Mouse (Mus musculus) midbrain, embryonic 10.5 days (tissue): ENCODE measurements around the gene Plcl1. TPM values are rescaled to one million over a fixed set of nuclear protein-coding genes. Genes with fewer than 3 reads are reported as not detected.

ENCODE experiments used
- DNase-seq: peaks from one replicate; pipeline ENCODE4 v3.0.0-alpha.2; 2017; ENCODE audit warnings: low spot score
- H3K27ac ChIP-seq: fragments of 300-500 bp; sonication (generic); replicated peaks from 2 replicates; pipeline ENCODE4 v1.5.1; 2016; ENCODE audit warnings: mild to moderate bottlenecking
- H3K27me3 ChIP-seq: fragments of 300-500 bp; sonication (generic); 2 replicates; pipeline ENCODE4 v1.6.1; 2016; ENCODE audit warnings: low read depth, mild to moderate bottlenecking; ENCODE audit not compliant: poor library complexity, severe bottlenecking
- H3K36me3 ChIP-seq: fragments of 300-500 bp; sonication (generic); 2 replicates; pipeline ENCODE4 v1.6.1; 2016; ENCODE audit warnings: mild to moderate bottlenecking, moderate library complexity
- H3K4me1 ChIP-seq: fragments of 300-500 bp; sonication (generic); 2 replicates; pipeline ENCODE4 v1.6.1; 2016
- H3K4me3 ChIP-seq: fragments of 300-500 bp; sonication (generic); 2 replicates; pipeline ENCODE4 v1.5.1; 2016; ENCODE audit warnings: mild to moderate bottlenecking, moderate library complexity
- H3K9me3 ChIP-seq: fragments of 300-500 bp; sonication (generic); replicated peaks from 2 replicates; pipeline ENCODE4 v1.6.1; 2016; ENCODE audit warnings: mild to moderate bottlenecking
- WGBS: fragments of 180-500 bp; shearing (Covaris S2); methylation state at CpG from one replicate; pipeline ENCODE4 v1.1.7; 2016; 5-methylcytosine and 5-hydroxymethylcytosine counted together
- polyA plus RNA-seq: library from polyadenylated mRNA; unstranded; fragments of >200 nt; fragmentation: Nextera tagmentation; extraction: Ambion mirVana; gene quantifications from 2 replicates; pipeline ENCODE4 v1.2.1, GENCODE M21; 2016

Gene Plcl1
- polyA plus RNA-seq, 1 experiment from 2014 or later = 1.0 TPM

DNA sequence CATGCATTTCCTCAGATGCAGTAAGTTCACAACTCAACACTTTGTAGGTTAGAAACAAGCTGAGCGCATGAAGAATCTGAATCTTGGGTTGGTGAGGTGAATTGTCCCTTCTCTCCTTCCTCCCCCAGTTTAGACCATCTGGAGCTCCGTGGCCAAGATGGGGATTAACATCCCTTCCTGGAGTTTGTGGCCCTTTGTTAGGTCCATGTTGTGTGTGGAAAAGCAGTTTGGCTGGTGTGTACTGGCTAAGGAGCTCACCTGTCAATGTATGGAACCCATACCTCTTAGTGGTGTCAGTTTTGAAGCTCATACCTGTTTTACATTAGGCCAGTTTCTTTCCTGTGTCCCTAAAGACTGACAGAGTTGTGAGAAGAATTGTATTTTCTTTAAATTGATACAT is 5.4 kb downstream of the Plcl1 start:
- H3K4me3 ChIP-seq = no peak overlapping the region
- DNase-seq = no peak
- H3K36me3 ChIP-seq = no peaks in the 10 kb centered on the region
- no peak overlapping the region for H3K27ac ChIP-seq
- H3K27me3 ChIP-seq = peaks cover 30% of the 10 kb centered on the region
- H3K9me3 ChIP-seq = no peaks in the 10 kb centered on the region
- 86% methylated on average over 2 of the region's 2 CpGs for WGBS
- H3K4me1 ChIP-seq = peaks cover 9% of the 10 kb centered on the region

DNA sequence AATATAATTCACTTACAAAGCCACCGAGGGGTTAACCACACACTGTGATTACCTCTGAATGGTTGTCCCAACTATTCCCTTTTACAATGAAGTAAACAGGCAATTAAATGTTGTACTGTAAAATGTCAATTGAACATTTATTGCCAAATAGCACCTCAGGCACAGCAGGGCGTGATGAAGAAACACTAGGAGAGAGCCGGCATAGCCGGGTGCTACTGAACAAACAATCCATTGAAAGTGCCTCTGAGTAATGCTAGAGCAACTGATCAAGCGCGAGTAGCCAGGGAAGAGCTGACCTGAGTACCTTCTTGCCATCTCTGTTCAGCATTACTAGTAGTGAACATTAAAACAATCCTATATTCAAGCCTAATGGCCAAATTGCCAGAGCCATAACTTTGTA is 6.8 kb downstream of the Plcl1 start:
- 80% methylated on average over 6 of the region's 6 CpGs for WGBS
- H3K4me1 ChIP-seq = no peaks in the 10 kb centered on the region
- no peak for DNase-seq
- H3K9me3 ChIP-seq = no peaks in the 10 kb centered on the region
- no peak overlapping the region for H3K27ac ChIP-seq
- H3K27me3 ChIP-seq = peaks cover 16% of the 10 kb centered on the region
- H3K4me3 ChIP-seq = no peak overlapping the region
- H3K36me3 ChIP-seq = no peaks in the 10 kb centered on the region

DNA sequence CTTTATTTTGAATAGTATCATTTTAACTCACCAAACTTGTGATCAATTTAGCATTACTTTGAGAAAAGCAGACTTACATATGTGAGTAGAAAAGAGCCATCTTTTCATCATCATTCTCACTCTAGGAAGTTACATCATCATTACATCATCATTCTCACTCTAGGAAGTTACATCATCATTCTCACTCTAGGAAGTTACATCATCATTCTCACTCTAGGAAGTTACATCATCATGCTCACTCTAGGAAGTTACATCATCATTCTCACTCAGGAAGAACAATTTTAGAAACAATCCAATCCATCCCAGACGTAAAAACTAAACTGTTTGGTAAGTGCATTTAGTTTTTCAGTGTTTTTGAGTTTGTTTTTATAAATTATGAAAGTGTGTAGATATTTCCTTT is 7.8 kb downstream of the Plcl1 start:
- Histone ChIP-seq H3K4me1 (no peaks in the 10 kb centered on the region), H3K36me3 (no peaks in the 10 kb centered on the region), H3K27ac (no peak overlapping the region), H3K27me3 (peaks cover 6% of the 10 kb centered on the region), H3K9me3 (no peaks in the 10 kb centered on the region), H3K4me3 (no peak overlapping the region)
- DNase-seq = no peak
- WGBS = 84% methylated on average over 1 of the region's 1 CpGs

DNA sequence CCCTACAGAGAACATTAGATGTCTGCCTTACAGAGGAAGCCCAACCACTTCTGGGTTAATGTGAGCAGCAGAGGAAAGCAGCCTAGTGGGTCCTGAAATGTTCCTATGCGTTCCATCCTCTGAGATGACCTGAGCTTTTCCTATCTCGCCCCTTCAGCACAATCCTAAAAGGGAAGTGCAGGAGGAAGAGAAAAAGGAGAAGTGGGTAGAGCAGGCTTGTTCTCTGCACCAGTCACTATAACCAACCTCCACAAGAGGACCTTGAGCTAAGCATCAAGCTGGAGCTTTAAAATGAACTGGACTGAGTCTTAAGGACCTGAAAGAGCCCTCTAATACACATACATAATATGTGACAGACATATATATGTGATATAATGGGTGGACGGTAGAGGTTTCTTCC is 13.2 kb downstream of the Plcl1 start:
- H3K9me3 ChIP-seq = no peaks in the 10 kb centered on the region
- no peaks in the 10 kb centered on the region for H3K27me3 ChIP-seq
- no peaks in the 10 kb centered on the region for H3K4me1 ChIP-seq
- no peak overlapping the region for H3K27ac ChIP-seq
- WGBS = 86% methylated on average over 3 of the region's 3 CpGs
- H3K4me3 ChIP-seq = no peak overlapping the region
- no peaks in the 10 kb centered on the region for H3K36me3 ChIP-seq
- no peak for DNase-seq

DNA sequence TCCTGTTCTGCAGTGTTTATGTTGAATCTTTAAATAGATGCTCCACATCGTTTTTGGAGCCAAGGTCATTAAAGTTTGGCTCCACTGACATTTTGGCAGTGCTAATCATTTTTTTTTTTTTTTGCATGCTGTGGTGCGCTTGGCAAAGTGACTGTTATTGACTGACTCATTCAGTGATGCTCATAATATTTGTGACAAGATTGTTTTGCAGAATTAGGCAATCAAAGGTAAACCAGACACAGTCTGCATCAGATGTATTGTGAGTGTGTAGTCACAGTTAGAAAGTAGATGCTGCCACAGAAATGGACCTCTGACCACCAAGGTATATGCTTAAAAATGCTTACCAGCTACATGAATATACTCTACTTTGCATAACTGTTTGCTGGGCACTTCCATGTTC is 21.9 kb downstream of the Plcl1 start:
- DNase-seq = no peak
- no peak overlapping the region for H3K27ac ChIP-seq
- WGBS = 85% methylated on average over 2 of the region's 2 CpGs
- no peaks in the 10 kb centered on the region for H3K9me3 ChIP-seq
- H3K27me3 ChIP-seq = no peaks in the 10 kb centered on the region
- no peaks in the 10 kb centered on the region for H3K36me3 ChIP-seq
- no peaks in the 10 kb centered on the region for H3K4me1 ChIP-seq
- H3K4me3 ChIP-seq = no peak overlapping the region

DNA sequence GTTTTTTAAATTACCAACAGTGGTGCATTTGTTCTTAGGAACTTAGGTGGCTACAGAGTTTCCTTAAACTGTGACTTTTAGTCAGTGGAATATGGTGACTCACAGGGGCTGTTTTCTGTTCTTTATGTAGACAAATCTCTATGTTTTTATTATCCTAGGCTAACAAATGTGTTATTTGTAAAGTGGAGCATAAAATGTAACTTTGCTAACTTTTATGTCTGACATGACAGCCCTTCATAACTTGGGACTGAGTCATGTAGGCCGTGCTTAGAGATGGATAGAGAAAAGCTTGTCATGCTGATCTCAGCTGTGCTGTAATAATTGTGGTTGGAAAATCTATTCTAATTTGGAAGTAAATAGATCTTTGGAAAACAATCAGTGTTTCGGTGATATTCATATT is 23.3 kb downstream of the Plcl1 start:
- no peak overlapping the region for H3K4me3 ChIP-seq
- no peak for DNase-seq
- H3K27ac ChIP-seq = no peak overlapping the region
- WGBS = 92% methylated on average over 2 of the region's 2 CpGs
- H3K36me3 ChIP-seq = no peaks in the 10 kb centered on the region
- H3K27me3 ChIP-seq = no peaks in the 10 kb centered on the region
- H3K4me1 ChIP-seq = no peaks in the 10 kb centered on the region
- H3K9me3 ChIP-seq = no peaks in the 10 kb centered on the region

DNA sequence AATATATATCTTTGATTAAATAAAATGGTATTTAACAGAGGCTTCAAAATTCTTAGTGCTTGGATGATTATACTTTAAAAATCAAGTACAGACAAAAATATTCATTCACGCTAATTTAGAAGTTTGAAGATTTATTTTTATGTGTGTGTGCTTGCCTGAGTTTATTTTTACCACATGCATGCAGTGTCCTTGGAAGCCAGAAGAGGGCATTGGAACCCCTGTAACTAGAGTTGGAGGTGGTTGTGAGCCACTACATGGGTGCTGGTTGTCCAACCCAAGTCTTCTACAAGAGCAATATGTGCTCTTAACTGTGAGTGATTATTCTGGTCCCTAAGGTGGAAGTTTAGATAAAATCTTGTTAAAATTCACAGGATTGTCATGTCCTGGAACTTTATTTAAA is 24.0 kb downstream of the Plcl1 start:
- DNase-seq = no peak
- WGBS = 92% methylated on average over 1 of the region's 1 CpGs

DNA sequence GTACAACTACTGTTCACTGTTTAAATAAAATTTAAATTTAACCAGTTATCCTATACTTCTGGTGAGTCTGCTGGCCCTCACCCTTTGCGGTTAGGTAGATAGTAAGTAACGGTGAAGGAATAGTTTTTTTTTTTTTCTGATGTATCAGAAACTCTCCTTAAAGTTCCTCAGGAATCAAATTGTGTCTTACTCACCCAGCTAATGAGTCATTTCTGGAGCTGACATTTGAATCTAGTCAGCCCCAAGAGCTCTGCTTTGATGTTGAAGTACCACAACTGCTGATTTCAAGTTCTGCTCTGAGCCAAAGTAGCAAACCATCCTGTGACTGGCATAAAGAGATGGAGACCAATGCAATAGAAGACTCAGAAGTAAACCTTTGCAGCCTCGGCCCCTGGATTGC is 24.9 kb downstream of the Plcl1 start:
- 98% methylated on average over 3 of the region's 3 CpGs for WGBS
- no peaks in the 10 kb centered on the region for H3K36me3 ChIP-seq
- H3K4me3 ChIP-seq = no peak overlapping the region
- H3K27me3 ChIP-seq = no peaks in the 10 kb centered on the region
- H3K27ac ChIP-seq = no peak overlapping the region
- no peaks in the 10 kb centered on the region for H3K4me1 ChIP-seq
- DNase-seq = no peak
- H3K9me3 ChIP-seq = no peaks in the 10 kb centered on the region

More for the DNA sequence above, 24.0 kb downstream of the Plcl1 start:
- Histone ChIP-seq H3K4me1 (no peaks in the 10 kb centered on the region), H3K4me3 (no peak overlapping the region), H3K27me3 (no peaks in the 10 kb centered on the region), H3K27ac (no peak overlapping the region), H3K36me3 (no peaks in the 10 kb centered on the region), H3K9me3 (no peaks in the 10 kb centered on the region)

DNA sequence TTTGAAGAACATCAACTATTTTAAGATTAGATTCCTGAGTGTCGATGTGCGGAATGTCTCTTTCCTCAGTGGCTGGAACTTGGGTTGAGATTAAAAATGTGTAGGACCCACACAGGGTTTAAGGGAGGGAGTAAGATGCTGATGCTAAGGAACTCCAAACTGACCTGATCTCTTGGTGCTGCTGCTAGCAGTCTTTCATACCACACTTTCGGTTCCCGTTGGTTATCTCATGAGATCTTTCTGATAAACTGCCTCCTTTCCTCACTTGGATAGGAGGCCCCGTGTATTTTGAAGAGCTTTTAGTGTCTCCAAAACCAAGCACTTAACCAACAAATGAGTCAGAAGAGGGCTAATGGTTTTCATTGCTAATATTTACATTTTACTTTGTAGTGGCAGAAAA is 30.9 kb downstream of the Plcl1 start:
- WGBS = 86% methylated on average over 5 of the region's 5 CpGs

DNA sequence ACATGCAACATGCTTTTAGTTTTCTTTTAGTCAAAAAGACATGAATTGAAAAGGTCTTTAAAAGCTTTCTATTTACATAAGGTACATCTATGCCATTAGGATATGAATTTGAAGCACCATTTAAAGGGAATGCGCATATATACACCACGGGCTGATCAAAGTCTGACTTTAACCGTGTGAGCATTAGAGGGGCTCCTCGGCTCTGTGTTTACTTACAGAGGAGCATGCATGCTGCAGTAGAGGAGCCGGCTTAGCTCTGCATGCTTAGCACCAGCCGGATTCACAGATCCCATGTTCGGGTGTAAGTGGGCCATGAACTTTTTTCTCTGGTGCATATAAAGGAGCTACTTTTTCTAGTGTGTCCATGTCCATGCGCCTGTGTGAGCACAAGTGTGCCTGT is 31.4 kb downstream of the Plcl1 start:
- 86% methylated on average over 8 of the region's 8 CpGs for WGBS
- no peaks in the 10 kb centered on the region for H3K36me3 ChIP-seq

More for the DNA sequence above, 30.9 kb downstream of the Plcl1 start:
- H3K9me3 ChIP-seq = no peaks in the 10 kb centered on the region
- H3K36me3 ChIP-seq = no peaks in the 10 kb centered on the region
- DNase-seq = no peak
- H3K27ac ChIP-seq = no peak overlapping the region
- H3K4me3 ChIP-seq = no peak overlapping the region
- H3K4me1 ChIP-seq = no peaks in the 10 kb centered on the region
- no peaks in the 10 kb centered on the region for H3K27me3 ChIP-seq

DNA sequence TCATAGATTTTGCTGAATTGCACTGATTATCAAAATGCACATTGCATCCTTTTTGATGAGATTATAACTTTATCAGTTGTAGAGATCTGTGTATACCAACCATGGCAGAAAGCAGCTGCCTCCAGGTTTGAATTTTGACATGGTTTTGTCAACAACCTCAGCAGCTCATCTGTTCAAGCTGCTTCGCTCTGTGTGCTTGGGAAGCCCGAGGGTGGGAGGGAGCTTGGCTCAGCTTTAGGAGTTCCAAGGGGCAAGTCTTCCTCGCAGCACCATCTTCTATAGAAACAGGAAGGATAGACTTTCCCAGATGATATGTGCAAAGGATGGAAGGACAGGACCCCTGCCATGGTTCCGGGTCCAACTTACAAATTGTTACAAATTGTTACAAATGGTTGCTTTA is 32.9 kb downstream of the Plcl1 start:
- no peak overlapping the region for H3K27ac ChIP-seq
- DNase-seq = no peak
- no peaks in the 10 kb centered on the region for H3K36me3 ChIP-seq
- no peaks in the 10 kb centered on the region for H3K9me3 ChIP-seq
- no peaks in the 10 kb centered on the region for H3K27me3 ChIP-seq
- 88% methylated on average over 4 of the region's 4 CpGs for WGBS
- H3K4me1 ChIP-seq = no peaks in the 10 kb centered on the region
- no peak overlapping the region for H3K4me3 ChIP-seq

More for the DNA sequence above, 31.4 kb downstream of the Plcl1 start:
- Histone ChIP-seq H3K27ac (no peak overlapping the region), H3K9me3 (no peaks in the 10 kb centered on the region), H3K4me3 (no peak overlapping the region), H3K27me3 (no peaks in the 10 kb centered on the region), H3K4me1 (no peaks in the 10 kb centered on the region)
- DNase-seq = no peak

DNA sequence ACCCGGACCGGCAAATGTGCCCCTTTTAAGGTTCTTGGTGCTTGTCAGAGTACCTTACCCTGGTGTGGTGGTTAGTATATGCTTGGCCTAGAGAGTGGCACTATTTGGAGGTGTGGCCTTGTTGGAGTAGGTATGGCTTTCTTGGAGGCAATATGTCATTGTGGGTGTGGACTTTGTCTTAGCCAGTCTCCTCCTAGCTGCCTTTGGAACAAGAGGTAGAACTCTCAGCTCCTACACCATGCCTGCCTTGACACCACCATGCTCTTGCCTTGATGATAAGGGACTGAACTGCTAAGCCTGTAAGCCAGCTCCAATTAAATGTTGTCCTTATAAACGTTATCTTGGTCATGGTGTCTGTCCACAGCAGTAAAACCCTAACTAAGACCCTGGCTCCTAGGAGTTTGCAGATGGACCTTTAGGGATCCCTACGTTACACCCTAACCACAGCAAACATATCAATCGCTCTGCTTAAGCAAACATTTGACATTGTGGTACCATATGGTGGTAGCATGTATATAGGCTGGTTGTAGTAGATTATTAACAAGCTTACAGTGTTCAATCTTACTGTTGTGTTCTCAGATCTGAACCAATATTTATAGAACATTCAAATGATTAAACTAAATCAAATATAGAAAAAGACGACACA is 39.4 kb downstream of the Plcl1 start:
- Histone ChIP-seq H3K27ac (no peak overlapping the region), H3K27me3 (no peaks in the 10 kb centered on the region), H3K36me3 (no peaks in the 10 kb centered on the region), H3K9me3 (no peaks in the 10 kb centered on the region), H3K4me1 (no peaks in the 10 kb centered on the region), H3K4me3 (no peak overlapping the region)
- WGBS = 93% methylated on average over 6 of the region's 6 CpGs
- no peak for DNase-seq

DNA sequence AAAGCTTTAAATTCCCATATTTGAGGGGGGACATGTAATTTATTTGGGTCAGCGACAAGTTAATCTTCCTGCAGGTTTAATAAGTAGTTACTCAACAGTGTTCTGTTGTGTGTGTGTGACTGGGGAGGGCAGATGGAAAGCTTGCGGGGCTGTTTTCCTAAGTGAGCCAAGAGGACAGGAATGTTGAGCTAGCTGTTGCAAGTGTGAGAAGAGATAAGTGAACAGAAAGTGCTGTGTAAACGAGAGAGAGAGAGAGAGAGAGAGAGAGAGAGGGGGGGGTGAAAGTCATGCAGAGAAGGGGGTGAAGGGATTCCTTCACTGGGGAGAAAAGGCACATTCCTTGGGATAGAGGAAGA is 39.9 kb downstream of the Plcl1 start:
- no peaks in the 10 kb centered on the region for H3K36me3 ChIP-seq
- H3K9me3 ChIP-seq = no peaks in the 10 kb centered on the region
- H3K4me1 ChIP-seq = no peaks in the 10 kb centered on the region
- no peak for DNase-seq
- H3K27me3 ChIP-seq = no peaks in the 10 kb centered on the region
- 77% methylated on average over 3 of the region's 3 CpGs for WGBS
- H3K4me3 ChIP-seq = no peak overlapping the region
- no peak overlapping the region for H3K27ac ChIP-seq

DNA sequence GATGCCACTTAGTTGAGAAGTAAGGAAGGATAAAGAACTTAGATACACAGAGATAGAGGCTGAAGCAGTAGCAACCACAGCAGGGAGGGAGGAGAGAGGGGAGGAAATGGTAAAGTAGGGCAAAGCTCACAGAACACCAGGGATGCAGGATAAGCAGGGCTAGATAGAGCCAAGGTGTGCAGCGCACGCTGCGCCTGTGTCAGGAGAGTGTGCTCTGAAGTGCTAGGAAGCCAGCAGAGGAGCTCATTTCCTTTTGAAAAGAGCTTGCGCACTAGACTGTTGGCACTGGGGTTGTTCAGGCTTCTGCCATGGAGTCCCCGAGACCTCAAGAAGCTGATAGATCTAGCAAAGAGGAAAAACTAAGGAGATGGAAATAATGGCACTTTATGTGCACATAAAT is 40.6 kb downstream of the Plcl1 start:
- no peak for DNase-seq
- no peaks in the 10 kb centered on the region for H3K4me1 ChIP-seq
- H3K9me3 ChIP-seq = no peaks in the 10 kb centered on the region
- no peak overlapping the region for H3K27ac ChIP-seq
- 87% methylated on average over 5 of the region's 5 CpGs for WGBS
- no peak overlapping the region for H3K4me3 ChIP-seq
- H3K36me3 ChIP-seq = no peaks in the 10 kb centered on the region
- H3K27me3 ChIP-seq = no peaks in the 10 kb centered on the region
